Mouse (Mus musculus) embryonic fibroblast, embryonic 13.5 days (primary cell): ENCODE results near the gene Mybphl.

Source experiments
- CTCF ChIP-seq: IDR thresholded peaks from 2 replicates; pipeline ENCODE4 v1.5.1; 2011; ENCODE audit warnings: mild to moderate bottlenecking, control low read depth, low read length, moderate library complexity, borderline replicate concordance; ENCODE audit not compliant: insufficient read depth
- POLR2A ChIP-seq: IDR thresholded peaks from 2 replicates; pipeline ENCODE4 v1.6.1; 2011; ENCODE audit warnings: low read depth, mild to moderate bottlenecking, control low read depth, low read length, moderate library complexity

DNA sequence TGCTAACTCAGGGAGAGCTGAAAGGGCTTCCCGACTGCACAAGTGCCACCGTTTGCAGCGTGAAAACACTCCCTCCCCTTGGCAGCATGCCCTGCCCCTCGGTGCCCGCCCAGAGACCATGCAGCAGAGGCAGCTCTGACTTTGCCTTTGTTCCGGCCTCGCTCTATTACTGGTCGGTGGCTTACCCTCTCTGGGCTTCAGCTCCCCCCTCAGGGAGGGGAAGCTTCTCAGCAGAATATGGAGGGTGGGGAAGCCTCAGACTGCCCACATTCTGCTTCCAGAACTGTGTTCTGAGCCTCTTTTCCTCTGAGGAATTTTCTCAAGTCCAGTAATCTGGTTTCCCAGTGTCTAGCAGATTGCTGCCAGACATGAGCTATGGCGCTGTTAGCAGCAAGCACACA lies 36.3 kb upstream of the Mybphl start:
- no peak for TF ChIP-seq CTCF
- no peak for TF ChIP-seq POLR2A
